Mouse (Mus musculus): ENCODE results near the gene Scd1.

The Scd1 gene

DNA sequence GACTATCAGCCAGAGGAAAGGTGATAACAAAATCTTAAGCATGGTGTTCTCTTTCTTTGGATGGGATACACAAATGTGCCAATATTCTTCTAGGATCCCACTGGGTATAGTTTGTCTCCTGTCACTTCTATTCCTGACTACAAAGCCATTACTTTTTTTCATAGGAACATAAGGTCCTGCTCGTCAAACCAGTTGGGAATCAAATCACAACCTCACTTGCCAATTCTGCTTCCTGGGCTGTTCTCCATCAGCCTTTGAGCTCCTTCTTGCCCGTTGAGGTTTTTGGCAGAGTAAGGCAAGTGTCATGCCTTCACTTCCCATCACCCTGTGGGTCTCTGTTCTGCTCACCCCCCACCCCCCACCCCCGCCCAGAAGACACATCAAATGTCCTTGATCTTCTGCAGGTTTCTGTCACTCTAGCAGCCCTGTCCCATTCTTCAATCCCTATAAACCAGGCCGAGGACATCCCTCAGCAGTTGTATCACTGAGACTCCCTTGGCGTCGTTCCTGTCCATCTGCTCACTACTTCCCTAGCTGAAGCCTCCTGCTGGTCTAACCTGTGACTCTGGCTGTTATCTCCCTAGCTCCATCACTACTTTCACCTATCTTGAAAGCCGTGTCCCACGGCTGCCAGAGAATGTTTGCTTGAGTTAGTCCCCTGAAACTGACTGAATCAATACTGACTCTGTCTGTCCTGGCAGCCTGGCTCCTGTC lies 7.0 kb downstream of the Scd1 start:
- no peak for DNase-seq (ENCODE audit: extremely low spot score, low read depth, low spot score)

DNA sequence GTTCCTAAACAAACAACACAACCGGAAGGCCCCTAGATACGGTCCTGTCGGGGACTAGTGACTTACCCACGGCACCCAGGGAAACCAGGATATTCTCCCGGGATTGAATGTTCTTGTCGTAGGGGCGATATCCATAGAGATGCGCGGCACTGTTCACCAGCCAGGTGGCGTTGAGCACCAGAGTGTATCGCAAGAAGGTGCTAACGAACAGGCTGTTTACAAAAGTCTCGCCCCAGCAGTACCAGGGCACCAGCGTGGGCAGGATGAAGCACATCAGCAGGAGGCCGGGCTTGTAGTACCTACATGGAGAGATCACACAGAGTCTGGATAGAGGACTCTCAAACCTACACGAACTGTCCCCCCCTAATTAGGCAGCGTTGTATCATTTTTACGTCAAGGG lies 7.6 kb downstream of the Scd1 start:
- DNase-seq (ENCODE audit: extremely low spot score, low read depth, low spot score) = no peak

DNA sequence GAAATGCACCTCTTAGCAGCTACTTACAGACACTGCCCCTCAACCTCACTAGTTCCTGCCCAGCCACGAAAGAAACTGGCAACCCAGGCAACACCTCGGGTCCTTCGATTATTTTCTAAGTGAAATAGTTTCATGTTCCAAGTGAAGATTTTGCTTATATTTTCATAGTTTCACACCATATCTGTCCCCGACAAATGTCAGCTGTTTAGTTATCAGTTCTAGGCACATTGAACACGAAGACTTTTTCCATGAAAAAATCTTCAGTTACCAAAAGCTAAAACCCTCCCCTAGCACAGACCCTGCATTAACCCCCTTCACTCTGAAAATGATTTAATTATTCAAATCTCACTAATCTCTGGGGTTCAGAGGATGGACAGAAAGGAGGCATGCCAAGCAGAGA lies 10.9 kb downstream of the Scd1 start:
- no peak for DNase-seq (ENCODE audit: extremely low spot score, low read depth, low spot score)

DNA sequence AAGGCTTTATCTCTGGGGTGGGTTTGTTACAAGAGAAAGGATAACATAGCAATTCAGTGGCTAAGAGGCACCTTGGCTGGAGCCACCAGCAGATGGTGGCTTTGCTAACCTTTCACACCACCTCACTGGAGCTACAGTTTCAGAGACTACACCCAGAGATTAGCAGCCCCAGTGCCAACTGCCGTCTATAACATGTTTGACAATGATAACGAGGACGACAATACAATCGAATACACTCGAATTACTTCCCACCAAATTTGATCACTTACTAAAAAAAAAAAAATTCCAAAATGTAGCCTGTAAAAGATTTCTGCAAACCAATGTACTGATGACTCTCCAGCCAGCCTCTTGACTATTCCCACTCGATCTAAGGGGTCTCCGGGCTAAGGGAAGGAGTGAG lies 12.7 kb downstream of the Scd1 start:
- DNase-seq (ENCODE audit: extremely low spot score, low read depth, low spot score) = no peak

DNA sequence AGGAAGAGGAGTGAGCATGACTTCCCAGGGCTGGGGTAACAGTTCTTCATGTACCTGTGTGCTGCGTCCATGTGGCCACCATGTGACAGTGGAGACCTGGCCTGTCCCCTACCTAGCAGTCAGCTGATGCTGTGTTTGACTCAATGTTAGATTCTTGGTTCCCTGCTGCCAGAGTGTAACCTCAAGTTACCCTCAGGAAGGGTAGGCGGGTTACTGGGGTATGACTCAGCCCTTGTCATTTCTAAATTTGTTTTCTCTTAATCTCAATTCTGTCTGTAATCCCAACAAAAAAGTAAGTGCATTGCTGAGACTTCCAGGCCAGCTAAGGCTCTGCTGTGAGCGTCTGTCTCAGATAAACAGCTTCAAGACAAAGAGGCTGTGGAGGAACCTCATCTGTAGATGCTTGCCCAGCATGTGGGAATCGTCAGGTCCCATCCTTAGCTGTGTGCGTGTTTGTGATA lies 13.7 kb downstream of the Scd1 start:
- DNase-seq (ENCODE audit: extremely low spot score, low read depth, low spot score) = no peak

DNA sequence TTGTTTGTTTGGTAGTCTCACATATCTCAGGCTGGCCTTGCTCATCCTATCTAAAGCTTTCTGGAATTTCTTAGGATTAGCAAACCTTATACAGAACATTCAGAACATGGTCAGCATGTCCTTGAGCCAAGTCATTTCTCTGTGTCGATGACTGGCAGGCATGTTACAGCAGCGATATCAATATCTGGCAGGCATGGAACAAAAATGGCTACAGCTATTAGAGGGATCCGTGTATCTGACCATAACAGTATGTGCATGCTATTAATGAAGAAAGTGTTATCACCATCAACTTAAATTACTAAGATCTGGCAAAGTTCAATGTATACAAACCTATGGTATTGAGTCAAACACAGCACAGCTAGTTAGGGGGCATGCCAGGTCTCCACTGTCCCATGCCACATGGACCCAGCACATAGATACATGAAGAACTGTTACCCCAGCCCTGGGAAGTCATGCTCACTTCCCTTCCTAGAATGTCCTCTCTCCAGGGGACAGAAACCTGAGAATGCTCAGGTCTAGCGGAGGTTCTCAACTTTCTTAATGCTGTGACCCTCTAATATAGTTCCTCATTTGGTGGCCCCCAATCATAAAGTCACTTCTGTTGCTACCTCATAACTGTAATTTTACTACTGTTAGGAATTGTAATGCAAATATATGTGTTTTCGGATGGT lies 15.2 kb downstream of the Scd1 start:
- DNase-seq (ENCODE audit: extremely low spot score, low read depth, low spot score) = no peak

DNA sequence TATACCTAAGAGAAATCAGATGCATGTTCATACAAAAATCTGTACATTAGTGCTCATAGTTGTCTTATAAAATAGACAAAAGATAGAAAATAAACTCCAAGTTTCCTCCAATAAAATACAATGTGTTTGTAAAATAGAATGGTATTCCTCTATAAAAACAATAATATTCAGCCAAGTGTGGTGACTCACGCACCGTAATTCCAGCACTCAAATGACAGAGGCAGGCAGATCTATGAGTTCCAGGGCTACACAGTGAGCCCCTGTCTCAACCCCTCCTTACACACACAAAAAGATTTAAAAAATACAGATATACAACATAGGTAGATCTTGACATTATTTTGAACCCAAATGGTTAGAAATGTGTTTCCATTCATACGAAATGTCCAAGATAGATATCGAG lies 15.8 kb downstream of the Scd1 start:
- DNase-seq (ENCODE audit: extremely low spot score, low read depth, low spot score) = no peak

DNA sequence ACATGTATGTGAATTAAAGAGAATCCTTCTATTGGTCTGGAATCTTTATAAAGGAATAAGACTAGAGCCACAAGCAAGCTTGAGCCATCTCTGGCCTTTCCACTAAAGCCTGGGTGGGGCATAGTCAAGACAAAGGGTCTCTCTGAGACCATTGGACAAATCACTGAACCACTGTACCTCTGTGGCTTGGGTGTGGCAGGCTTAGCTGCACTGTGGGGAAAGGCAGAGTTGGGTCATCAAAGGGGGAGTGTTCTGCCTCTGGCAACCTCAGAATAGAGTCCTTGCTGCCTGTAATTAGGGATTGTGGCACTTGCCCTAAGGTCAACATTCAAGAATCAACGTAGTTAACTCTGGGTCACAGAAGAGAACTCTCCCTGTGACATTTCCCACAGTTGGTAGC lies 18.2 kb downstream of the Scd1 start:
- DNase-seq (ENCODE audit: extremely low spot score, low read depth, low spot score) = no peak

DNA sequence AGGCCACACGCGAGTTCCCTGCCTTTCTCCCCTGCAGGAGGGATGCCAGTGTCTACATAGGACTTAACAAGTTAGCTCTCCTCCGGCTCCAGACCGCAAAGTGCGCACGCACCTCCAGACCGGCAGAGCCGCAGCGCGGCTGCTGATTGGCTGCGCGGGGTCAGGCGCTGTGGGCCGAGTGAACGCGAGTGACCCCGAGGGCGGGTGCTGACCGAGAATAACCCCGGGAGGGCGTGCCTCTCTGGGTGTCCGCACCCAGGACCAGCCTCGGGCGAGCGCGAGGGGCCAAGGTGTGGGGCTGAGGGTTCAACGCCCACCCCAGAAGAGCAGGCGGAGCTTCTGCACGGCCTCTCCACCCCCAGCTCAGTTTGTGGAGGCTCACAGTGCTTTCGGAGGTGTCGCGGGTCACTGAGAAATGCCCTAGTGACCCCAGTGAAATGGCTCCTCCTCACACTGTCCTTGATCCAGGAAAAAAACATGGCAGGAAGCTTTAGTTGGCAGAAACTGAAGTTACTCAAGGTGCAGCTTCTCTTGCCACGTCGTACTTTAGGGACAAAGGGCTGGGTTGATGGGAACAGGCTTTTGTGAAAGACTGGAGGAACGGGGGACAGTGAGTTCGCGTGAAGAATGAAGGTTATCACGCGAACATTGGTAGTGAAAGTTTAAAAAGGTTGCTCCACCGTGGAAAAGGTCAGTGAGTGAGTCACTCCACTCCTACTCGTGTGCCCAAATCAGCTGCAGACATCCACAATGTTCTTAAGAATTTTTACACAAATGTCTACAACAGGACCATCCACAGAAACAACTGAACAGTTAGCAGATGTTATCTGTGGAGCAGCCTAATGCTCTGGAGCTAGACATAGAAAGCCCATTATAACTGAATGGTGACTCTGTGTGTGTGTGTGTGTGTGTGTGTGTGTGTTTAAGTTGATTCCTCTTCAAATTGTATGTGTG lies 18.9 kb downstream of the Scd1 start:
- peak; percentile 85 for DNase-seq (ENCODE audit: extremely low spot score, low read depth, low spot score)

DNA sequence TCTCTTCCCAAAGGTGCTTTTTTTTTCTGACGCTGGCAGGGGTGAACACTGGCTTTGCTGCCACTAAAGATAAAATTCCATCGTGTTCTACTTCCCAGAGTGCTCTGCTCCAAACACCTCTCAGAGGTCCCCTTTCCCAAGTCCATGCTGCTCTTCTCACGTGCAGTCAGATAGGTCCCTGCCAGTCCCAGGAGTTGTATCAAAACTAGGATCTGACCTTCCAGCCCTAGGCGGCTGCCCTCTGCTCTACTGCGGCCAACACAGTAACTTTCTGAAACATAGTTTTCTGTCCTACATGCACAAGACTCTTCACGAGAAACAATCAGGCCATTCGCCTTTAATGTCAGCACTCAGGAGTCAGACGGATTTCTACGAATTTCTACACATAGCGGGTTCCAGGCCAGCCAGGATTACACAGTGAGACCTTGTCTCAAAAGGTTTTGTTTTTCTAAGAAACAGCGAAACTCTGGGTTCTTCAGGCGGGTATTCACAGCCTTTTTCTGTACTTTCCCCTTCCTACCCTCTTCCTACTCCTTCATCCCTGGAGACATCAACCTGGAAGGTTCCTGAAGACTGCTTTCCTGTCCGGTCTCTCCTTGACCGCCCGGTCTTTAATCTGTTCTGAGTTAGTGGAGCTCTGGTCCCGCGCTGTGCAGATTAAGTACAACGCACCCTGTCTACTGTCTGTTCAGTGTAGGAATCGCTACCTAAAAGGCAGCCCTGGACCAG lies 19.8 kb downstream of the Scd1 start:
- DNase-seq (ENCODE audit: extremely low spot score, low read depth, low spot score) = no peak

DNA sequence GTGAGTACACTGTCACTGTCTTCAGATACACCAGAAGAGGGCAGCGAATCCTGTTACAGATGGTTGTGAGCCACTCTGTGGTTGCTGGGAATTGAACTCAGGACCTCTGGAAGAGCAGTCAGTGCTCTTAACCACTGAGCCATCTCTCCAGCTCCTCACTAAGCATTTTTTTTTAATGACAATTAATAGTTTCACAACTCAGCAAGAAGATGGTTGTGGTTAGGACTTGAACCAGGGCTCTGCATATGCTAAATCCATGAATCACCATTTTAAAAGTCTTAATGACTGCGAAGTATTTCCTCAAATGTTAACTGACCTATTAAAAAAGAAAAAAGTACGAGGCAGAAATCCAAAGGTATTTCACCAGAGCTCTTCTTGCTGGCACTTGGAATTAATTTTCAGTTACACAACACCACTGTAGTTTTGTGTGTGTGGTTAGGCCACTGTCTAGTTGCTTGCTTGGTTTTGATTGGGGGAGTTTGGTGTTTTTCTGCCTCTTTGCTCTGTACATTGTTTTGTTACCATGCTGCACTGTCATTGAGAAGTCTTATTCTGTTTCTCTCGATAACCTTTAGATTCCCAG lies 20.5 kb downstream of the Scd1 start:
- DNase-seq (ENCODE audit: extremely low spot score, low read depth, low spot score) = no peak

DNA sequence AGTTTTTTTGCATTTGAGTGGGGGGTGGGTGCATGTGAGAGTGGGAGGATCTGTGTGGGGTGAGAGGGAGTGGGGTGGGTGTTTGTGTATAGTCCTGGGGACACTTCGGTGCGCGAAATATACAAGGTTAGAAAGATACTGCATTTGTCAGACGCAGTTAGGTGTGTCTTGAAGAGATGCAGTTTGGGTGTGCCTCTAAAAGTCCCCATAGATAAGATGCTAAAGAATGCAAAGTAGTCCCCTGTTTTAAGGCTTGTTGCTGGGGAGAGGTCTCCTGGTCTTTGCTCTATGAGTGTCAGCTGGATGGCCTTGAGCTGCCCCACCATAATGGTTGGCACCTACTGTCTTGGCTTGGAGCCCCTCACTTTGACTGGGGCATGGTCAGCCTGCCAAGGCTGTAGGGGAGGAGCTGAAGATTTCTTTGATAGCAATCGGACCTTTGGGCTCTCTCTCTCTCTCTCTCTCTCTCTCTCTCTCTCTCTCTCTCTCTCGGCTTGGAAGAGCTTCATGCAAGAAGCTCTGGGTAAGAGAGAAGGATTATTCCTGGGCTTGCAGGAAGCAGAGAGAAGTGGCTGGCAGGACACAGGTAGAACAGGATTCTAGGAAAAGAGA lies 21.7 kb downstream of the Scd1 start:
- DNase-seq (ENCODE audit: extremely low spot score, low read depth, low spot score) = no peak

DNA sequence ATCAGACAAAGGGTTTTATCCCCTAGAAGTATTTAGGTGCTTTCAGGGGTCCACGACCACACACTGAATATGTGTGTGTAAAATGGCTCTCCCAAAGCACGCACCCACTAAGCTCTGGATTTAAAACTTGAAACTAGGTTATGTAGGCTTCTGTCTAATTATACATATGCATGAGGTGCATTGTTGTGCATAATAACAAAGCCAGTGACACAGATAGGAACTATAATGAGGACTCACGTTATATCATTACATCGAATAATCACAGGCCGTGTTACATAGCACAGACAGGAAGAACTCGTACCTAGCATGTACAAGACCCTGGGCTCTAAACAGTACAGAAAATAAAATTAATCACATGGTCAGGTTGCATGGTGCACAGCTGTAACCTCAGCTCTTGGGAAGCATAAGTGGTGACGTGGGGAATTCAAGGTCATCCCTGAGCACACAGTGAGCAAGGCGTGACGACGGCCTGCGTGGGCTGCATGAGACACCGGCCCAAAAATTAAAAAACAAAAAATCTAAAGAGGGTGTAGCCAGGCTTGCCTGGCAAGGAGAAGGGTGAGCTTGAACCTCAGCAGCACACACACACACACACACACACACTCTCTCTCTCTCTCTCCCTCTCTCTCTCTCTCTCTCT lies 24.9 kb downstream of the Scd1 start:
- DNase-seq (ENCODE audit: extremely low spot score, low read depth, low spot score) = no peak

DNA sequence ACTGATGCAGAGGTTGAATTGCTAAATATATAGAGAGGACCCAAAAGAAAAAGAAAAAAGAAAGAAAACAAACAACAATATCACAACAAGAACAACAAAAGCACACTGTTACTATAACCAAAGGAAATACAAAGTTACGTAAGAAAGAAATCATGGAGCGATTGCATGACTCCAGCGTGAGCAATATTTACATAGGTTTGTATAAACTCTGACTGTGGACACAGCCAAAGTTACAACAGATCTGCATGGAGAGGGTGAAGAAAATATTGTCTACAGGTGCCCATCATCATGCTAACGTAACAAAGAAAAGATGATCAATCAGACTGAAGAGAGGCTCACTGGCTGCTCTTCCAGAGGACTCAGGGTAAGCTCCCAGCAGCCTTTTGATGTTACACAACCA lies 27.6 kb downstream of the Scd1 start:
- DNase-seq (ENCODE audit: extremely low spot score, low read depth, low spot score) = no peak

DNA sequence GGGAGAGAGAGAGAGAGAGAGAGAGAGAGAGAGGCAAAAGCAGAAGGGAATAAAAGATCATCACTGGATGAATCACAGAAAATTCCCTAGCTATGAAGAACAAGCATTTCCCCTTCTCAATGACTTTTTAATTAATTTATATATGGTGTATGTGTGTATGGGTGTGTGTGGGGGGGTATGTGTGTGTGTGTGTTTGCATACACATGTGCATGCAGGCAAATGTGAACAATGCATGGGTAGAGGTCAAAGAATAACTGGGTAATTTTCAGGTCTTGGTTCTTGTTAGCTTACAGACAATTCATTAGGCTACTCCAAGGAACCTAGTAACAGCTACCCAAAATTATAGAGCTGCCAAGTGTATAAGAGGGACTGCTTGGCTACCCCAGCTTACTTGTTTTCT lies 28.6 kb downstream of the Scd1 start:
- DNase-seq (ENCODE audit: extremely low spot score, low read depth, low spot score) = no peak

DNA sequence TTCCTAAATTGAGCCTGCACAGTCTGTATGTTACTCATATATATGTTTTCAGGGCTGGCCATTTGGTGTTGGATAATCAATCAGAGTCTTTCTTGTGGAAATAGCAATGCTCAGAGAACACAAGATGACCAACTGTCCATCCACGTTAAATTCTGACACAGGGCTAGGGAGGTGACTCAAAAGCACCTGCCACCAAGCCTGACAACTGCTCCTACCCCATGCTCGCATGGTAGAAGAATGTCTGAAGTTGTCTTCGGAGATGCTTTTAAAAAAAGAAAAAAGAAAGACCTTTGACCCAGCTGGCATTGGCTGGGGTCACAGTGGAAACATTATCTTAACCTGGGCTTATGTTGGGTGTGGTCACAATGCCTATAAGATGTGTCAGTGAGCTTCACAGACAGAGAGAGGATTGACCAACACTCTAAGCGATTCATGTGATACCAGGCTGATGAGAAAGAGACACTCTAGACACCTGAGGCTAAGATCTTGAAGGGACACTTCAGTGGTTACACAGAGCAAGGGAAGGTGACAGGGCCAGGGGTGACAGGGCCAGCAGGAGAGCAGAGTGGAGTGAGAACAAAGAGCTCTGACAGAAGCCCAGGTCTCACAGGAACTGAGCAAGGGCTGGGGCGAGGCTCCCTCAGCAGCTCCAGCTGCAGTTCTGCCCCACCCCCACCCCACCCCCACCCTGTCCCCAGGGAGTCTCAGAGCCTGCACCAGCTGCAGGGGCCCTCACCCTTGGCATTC lies 29.9 kb downstream of the Scd1 start:
- no peak for DNase-seq (ENCODE audit: extremely low spot score, low read depth, low spot score)

DNA sequence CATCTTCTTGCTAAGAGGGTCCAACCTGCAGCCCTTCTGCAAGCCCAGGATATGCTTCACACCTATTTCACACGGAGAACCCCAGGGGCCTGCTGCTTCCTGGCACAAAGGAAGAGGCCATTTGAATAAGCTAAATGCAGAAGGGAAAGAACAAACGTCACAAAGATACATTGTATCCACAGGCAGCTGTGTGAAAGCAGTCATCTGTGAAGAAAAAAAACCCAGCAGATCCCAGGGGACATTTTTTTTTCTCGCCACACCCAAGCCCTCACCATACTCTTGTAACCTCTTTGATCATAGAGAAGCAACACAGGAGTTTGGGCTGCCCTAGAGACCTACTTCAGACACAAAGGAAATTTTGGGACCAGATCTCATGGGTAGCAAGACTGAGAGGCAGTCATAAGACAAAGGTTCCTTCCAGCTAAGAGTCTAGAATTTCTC lies 31.1 kb downstream of the Scd1 start:
- DNase-seq (ENCODE audit: extremely low spot score, low read depth, low spot score) = no peak

DNA sequence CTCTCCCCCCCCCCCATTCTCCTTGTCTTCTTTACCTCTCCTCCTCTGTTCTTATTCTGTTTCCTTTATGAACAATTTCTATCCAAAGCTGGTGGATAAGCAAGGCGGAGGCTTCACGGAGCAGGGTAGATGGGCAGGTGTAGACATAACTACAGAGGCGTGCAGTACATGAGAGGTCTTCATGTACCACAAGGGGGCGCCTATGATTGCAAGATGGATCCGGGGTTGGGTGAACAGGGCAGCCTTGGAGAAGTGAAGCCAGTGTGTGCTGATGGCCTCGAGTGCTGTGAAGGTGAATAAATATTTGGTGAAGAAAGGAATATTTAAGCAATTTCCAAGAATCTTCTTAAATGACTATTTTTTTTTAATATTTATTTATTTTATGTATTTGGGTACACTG lies 34.7 kb downstream of the Scd1 start:
- DNase-seq (ENCODE audit: extremely low spot score, low read depth, low spot score) = peak; percentile 33

DNA sequence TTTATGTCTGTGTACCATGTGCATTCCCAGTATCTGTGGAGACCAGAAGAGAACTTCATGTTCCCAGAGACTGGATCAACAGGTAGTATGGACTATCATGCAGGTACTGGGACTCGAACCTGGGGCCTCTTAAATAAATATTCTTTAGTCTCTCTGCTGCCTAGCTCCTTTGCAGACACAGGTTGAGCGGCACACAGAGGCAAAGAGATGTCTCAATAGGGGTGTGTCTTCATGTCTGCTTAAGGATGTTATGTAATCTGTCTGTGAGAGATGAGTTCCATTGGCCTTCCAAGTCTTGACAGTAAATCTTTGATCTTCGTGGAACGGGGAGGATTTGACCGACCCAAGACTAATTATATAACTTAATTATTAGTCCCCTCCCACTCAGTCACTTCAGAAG lies 37.4 kb downstream of the Scd1 start:
- DNase-seq (ENCODE audit: extremely low spot score, low read depth, low spot score) = no peak
